Mouse (Mus musculus): Measurements from ENCODE around the gene Tmem160.

The Tmem160 gene

DNA sequence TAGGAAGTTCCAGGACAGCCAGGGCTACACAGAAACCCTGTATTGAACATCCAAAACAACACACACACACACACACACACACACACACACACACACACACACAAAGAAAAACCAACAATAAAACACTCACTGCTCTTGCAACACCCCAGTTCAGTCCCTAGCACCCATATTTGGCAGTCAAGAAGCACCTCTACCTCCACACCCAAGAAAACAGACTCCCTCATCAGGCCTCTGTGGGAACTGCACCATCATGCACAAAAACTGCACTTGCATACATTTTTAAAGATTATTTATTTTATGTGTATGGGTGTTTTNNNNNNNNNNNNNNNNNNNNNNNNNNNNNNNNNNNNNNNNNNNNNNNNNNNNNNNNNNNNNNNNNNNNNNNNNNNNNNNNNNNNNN, 11.3 kb upstream of the Tmem160 start:
- no peak for DNase-seq (ENCODE audit: low spot score)

DNA sequence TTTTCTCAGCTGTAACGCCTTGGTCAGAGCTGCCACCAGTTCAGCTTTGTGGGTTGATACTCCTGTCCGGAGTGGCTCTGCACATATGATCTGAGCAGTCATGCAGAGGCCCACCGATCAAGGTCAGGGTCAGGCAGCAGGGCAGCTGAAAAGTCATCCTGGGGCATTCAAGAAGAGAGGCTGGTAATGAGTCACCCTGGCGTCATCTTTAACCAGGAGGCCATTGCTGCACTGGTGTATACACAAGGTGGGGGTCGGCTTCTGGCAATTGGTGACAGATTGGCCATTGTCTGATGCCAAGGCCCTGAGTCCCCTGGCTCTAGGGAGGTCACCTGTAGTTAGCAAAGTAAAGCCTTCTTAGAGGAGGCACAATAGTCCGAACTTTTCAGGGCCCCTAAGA, 923 bp upstream of the Tmem160 start:
- no peak for DNase-seq (ENCODE audit: low spot score)

DNA sequence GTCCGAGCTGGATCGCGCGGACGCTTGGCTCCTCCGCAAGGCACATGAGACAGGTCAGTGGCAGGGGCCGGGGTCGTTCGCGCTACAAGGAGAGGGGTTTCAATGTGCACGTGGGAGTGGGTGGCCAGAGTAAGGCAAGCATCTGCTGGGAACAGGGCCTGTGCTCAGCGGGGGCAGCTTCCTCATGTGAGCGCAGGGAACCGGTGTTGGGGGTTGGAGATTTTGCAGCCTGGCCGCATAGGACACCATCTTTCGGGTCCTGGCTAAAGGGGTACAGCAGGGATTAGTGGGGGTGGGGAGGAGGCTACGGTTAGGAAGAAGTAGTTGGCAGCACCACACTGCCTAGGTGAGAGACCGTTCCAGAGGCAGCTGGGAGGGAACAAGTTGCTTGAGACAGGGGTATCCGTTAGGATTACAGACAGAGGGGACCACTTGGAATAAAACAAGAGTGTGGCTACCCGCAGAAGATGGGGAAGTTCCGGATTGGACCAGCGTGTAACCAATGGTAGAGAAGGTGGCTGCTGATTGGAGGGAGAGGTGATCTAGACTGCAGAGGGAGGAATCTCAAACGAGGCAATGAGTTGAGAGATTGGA, 636 bp downstream of the Tmem160 start:
- DNase-seq (ENCODE audit: low spot score): no peak

DNA sequence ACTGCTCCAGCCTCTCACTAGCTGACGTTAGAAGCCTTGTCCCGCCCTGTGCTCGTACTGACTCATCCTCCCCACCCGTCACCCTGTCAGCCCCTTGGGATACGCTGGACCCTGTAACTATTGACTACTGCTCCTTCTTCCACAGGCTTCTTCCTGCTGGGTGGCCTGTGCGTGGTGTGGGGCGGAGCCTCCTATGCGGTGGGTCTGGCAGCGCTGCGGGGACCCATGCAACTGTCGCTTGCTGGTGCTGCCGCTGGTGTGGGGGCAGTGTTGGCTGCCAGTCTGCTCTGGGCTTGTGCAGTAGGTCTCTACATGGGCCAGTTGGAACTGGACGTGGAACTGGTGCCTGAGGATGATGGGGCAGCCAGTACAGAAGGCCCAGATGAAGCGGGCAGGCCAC, 2.4 kb downstream of the Tmem160 start:
- DNase-seq (ENCODE audit: low spot score): no peak

DNA sequence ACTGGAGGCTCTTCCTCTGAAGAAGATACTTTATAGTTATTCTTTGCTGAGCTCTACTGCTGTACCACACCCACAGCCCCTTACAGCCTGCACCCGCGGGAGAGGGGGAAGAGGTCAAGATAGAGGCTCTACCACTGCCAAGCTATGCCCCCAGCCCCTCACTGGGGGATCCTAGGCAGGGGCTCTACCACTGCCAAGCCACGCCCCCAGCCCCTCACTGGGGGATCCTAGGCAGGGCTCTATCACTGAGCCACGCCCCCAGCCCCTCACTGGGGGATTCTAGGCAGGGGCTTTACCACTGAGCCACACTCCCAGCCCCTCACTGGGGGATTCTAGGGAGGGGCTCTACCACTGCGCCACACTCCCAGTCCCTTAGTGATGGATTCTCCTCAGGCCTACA, 3.7 kb downstream of the Tmem160 start:
- no peak for DNase-seq (ENCODE audit: low spot score)

DNA sequence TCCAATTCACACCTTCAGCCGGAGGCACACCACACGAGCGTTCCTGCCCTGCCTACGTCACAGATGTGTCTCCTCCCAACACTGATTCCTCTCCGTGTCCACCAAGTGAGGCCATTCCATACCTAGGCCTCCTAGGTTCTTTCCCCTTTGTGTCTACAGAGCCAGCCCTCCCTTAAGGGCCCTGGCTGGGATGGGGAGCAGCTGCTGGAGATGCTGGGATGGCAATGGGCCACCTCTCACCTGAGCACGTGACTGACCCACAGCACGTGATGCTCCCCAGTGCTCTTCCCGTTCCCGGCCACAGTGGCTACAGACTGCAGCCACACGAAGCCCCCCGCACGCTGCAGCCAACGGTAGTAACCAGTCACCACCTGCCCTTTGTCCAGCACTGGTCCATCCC, 8.0 kb downstream of the Tmem160 start:
- no peak for DNase-seq (ENCODE audit: low spot score)

DNA sequence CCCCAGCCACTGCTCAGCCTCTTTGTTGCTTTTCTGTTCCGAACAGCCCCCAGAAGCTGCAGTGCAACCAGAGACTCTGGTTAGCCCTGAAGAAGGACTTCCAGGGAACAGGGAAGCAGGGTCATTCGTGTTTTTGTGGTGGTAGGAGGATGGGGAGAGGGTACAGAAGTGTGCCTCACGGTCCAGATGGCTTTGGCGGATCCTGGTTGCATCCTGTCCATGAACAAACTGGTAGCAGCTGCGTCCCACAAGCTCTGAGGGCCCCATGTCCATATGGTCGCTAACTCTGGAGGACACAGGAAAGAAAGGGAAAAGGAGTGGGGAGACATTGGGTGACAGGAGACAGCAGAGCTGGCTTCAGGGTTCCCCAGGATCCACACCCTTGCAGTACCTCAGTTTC, 8.6 kb downstream of the Tmem160 start:
- DNase-seq (ENCODE audit: low spot score): no peak

DNA sequence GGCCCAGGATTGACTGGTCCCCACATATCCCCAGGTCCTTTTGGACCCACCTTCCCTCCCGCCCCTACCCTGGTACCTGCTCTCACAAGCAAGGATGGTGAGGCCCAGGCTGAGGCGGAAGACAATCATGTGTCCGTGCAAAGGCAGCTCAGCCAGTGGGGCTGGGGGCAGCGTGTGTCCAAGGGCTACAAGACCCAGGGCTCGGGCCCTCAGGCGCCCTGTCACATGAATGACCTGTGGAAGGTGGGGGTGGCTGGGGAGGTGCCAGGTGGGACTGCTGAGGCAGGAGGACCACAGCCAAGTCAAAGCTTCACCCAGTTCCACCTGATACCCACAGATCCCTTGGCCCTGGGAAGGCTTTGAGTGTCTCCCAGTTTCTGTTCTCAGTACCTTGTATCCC, 9.1 kb downstream of the Tmem160 start:
- DNase-seq (ENCODE audit: low spot score): no peak

DNA sequence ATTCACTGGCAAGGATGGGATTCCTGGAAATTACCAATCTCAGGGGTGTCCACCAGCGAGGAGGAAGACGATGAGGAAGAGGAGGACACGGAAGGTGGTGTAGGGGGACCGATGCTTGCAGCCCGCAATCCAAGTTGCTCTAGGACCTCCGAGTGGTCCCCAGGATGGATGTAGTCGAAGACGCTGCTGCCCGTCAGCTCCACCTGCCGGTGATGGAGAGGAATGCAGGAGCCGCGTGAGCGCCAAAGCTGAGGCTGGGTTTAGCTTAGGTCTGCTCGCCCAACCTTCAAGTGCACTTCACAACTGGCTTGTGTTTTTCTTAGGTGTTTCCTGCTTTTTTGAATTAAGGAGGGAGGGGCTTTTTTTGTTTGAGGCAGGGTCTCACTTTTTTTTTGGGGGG, 10.6 kb downstream of the Tmem160 start:
- peak; percentile 72 for DNase-seq (ENCODE audit: low spot score)

DNA sequence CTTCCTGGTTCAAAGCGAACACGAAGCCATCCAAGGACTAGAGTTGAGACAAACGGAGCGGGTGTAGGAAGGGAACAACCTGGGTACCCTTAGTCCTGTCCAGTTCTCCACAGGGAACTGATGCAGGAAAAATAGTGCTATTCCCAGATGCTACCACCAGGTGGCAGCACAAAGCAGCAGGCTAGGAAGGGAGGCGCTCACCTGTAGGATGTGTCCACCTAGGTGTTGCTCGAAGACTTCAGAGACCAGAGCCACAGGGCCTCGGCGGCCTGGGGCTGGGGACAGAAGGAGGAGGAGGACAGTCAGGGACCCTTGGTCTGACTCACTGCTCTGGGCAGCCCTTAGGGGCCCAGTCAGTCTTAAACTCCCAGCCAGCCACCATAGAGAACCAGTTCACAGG, 12.6 kb downstream of the Tmem160 start:
- peak; percentile 64 for DNase-seq (ENCODE audit: low spot score)

DNA sequence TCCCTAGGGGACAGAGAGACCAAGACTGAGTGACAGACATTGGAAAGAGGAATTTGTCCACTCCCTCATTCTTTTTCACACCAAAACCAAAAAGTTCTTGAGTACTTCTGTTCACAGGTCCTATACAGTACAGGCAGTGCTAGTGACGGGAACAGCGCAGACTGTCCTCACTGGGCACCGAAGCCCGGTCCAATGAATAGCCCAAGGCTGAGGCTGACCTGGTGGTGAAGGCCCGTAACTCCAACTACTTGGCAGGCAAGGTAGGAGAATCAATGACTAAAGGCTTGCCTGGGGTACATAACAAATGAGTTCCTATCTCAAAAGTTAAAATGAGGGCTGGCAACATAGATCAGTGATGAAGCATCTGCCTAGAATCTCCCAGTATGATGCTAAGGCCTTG, 13.0 kb downstream of the Tmem160 start:
- no peak for DNase-seq (ENCODE audit: low spot score)

DNA sequence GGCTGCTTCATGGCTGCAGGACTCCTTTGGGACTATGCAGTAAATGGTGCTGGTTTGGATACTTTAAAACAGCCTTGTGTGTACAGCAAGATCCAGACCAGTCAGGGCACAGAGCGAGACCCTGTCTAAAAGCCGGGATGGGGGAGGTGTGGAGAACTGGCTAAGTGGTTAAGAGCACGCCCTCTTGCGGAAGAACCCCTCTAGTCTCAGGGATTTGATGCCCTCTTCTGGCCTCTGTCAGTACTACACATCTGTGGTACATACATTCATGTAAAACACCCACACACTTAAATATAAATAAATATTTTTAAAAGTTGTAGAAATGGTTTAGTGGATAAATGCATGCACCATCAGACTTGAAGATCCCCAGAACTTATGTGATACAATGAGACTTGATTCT, 14.0 kb downstream of the Tmem160 start:
- peak; percentile 27 for DNase-seq (ENCODE audit: low spot score)

DNA sequence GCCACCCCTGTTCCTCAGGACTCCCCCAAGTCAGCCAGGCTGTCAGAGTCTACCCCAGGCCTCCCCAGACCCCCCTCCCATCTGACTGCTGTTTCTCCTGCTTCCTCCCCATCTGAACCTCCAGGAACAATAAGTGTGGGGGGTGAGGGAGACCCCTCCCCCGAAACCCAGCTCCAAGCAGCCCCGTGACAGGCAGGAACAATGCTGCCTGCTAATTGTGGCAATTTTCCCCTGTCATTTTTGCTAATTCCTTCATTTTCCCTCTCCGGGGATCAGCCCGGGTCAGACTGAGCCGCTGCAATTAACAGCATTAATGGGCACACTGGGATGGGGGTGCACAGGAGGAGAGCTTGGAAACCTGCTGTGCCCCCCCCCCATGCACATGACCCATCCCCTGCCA, 15.5 kb downstream of the Tmem160 start:
- DNase-seq (ENCODE audit: low spot score): no peak

DNA sequence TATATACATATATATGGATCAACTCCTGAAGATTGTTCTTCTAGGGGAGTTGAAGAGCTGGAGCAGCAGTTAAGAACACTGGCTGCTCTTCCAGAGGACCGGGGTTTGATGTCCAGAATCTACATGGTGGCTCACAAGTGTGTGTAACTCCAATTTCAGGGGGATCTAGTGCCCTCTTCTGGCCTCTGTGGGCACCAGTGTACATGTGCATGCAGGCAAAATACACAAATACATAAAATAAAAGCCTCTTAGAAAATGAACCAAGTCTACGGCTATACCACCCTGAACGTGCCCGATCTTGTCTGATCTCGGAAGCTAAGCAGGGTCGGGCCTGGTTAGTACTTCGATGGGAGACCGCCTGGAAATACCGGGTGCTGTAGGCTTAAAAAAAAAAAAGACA, 19.0 kb downstream of the Tmem160 start:
- DNase-seq (ENCODE audit: low spot score): no peak

DNA sequence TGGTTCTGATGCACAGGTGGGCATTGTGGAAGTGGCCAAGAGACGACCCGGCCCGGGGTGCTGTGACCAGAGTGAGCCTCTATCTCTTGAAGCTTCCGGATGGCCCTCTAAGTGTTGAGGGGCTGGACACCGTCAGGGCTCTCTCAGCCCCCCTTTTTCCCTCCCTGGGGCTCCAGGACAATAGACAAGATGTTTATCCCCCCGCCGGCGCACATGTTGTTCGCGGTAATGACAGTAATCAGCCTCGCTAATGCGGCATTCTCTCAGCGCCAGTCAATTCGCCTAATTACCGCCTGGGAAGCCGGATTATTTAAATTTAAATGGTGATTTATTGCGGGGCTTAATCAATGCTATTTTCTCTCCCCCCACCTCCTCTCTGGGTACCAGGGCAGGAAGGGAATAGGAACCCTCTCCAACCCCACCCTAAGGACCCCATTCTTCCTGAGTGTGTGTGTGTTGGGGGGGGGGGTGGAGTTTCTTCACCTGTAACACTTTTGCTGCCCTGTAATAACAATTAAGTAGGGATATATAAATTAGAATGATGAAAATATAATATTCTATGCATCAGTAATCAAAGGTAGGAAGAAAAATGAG, 19.6 kb downstream of the Tmem160 start:
- no peak for DNase-seq (ENCODE audit: low spot score)

DNA sequence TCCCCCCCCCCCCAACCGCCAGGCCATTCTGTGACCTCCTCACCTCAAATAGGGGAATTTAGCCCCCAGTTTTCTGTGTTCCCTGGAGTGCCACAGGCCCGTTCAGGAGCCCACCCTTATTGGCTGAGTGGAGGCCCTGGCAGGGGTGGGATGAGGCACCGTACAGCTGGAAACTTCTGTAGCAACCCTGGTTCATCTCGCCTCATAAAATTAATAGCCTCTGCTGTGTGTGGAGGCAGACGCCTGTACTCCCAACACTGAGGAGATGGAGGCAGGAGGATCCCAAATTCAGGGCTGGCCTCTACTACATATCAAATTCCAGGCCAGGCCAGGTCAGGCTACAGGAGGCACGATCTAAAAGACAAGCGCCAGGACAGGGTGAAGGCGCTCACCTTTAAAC, 21.3 kb downstream of the Tmem160 start:
- no peak for DNase-seq (ENCODE audit: low spot score)

DNA sequence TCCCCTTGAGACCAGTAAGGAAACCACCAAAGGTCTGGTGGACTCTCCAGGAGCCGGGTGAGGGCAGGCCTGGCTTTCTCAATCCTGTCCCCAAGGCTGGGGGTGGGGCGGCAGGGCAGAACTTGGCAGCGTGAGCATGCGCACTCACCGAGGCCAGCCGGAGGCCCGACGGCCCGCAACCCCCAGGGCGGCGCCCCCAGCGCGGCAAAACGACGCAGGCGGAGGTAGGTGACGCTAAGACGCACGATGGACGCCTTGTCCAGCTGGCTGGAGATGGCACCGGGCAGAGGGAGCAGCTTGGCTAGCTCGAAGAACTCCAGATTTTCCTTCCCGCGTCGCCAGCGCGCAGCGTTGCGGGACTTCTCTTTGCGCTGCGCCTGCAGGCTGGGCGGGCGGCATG, 21.9 kb downstream of the Tmem160 start:
- no peak for DNase-seq (ENCODE audit: low spot score)

DNA sequence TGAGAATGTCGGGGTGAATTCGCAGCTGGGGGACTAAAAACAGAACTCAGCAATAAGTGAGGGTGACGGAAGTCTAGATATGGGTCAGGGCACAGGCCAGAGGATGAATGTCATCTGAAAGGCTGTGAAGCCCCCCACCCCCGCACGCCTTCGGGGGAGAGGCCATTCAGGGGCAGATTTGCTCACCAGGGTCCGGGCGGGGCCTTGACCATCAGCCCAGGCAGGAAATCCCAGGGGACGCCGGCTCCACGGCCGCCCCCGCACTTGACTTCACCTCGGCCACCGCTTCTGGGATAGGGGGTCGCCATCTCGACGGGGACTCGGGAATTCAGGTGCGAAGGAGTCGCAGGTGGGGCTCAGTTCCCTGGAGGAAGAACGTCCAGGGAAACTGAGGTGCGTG, 22.7 kb downstream of the Tmem160 start:
- no peak for DNase-seq (ENCODE audit: low spot score)

DNA sequence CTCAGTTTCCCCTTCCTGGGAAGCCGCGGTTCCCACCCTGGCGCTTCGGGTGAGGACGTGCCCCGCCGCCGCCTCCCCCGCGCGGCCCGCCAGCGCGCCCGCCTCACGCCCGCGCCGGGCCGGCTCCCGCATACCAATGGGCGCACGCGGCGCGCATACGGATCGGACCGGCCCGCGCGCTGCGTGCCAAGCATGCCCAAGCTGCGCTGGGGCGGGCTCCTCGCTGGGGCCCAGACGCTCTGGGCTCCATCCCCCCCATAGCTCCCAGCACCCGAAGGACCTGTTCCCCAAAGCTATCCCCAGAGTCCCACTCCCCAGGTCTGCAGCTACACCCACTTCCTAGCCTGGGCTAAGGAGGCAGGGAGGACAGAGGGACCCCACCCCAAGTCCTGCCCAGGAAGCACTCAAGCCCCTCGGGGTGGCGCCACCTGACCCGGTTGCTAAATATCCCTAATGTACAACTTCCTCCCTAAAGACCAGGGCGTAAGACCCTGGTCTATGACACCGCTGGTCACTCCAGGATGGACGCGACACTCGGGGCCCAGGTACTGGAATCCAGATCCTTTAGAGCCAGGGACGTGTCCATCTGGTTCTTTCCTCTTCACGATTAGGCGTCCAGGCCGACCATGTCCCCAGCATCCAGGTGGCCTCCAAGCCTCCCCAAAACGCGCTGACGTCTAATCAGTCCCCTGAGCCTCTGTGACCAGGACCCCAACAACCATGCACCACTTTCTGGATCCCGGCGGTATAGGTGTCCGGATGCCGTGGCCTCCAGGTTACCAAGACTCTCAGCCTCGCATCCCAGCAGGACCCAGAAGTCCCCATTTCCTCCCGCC, 23.4 kb downstream of the Tmem160 start:
- no peak for DNase-seq (ENCODE audit: low spot score)

DNA sequence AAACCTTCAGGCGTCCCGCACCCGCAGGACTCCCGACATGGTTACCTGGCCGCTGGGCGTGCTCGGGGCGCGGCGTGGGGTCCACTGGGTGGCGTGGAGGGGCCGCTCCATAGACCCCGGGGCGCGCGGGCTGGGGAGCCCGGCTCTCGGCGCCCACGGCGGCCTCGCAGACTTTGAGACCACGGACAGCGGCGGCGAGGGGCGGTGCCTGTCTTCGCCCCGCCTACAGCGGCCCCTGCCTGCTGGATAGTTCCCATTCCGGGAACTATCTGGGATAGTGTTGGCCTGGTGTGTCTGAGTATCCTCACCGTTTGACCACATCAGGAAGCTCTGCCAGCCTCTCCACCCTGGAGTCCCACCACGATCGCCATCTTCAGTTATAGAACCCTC, 24.0 kb downstream of the Tmem160 start:
- DNase-seq (ENCODE audit: low spot score): no peak

DNA sequence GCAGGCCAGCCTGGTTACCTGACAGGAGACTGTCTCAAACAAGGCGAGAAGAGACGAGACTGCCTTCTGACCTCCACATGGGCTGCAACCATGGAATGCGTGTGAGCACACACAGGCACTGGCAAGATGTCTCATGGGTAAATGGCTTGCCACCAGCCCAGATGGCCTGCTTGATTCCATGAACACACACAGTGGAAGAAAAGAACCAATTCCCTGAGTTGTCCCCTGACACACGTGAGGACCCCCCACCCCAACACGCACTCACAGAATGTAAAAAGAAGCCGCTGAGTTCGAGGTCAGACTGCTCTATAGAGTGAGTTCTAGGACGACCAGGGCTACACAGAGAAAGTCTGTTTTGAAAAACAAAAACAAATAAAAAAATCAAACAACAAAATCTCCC, 25.0 kb downstream of the Tmem160 start, which contains the start of gene Npas1:
Gene Npas1, minus strand, starts transcription at position 101 of the 400 bp plus-strand sequence.
- DNase-seq (ENCODE audit: low spot score): no peak

DNA sequence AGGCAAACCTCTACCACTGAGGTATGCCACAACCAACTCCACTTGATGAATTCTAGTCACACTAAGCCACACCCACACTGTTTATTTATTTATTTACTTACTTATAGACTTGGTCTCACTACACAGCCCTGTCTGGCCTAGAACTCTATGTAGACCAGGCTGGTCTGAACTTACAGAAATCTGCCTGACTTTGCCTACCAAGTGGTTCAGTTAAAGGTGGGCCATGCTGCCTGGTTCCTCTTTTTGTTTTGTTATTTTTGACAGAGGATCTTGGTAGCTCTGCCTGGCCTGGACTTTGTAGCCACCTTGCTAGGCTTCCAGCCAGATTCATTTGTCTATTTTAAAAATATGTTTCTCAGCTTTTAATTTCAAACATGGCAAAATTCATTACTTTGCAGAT, 36.2 kb downstream of the Tmem160 start:
- DNase-seq (ENCODE audit: low spot score): no peak

DNA sequence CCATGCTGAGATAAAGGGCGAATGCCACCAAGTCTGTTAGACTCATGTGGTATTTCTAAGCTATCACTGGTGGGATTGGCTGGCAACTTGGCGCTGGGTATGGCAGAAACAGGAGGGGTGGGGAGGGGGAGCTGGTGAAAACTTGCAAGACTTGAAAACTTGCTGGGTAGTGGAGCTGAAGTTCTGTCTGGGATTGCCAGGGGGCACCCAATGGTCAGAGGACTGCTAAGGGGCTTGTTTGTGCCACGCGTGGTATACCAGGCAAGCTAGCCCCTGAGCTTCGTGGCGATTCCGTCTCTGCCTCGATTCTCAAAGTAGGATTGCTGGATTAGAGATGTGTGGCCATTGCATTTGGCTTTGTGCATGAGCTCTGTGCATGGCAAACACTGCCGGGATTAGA, 37.4 kb downstream of the Tmem160 start:
- no peak for DNase-seq (ENCODE audit: low spot score)

DNA sequence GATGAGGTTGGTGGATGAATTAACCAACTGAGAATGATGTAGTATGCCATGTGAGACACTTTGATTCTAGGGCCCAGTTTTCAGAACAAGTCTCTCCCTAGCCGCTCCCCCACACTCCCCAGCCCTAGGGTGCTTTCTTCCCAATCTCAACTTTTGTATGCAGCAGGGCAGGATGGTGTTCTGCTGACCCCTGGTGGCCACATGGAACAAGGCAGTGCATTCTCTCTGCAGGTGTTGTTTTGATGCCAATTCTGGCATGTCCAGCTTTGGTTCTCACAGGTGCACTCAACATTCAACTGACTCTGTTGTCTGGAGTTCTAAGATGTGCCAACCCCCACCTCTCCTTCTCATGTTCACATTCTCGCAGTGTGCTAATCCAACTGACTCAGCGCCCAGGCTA, 39.2 kb downstream of the Tmem160 start:
- DNase-seq (ENCODE audit: low spot score): peak; percentile 41
